Comparison of ENCODE assay signal across 12 mouse cellular contexts in the genomic region with DNA sequence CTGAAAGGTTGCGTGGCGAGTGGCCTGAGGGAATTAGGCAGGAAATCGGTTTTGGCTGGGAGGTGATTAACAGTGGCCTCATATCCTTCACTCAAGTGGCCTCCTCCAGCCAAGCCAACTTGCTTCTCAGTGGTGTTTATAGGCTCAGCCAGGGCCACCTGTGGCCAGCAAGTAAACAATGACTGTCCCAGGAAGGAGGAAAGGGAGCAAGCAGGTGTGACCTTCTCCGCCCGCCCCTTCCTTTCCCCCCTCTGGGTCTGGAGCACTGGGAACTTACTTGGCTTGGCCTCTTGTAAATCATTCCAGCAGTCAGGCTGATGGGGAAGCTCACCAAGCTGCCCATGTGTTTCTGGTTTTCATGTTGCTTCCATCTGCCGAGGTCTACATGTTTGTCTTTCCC. TPM values are rescaled to one million over a fixed set of nuclear protein-coding genes. Genes with fewer than 3 reads are reported as not detected.
DNase-seq lines count a peak whose midpoint lies in the region; ATAC-seq and TF ChIP-seq lines count a peak whose summit lies in the region.
"Had no signal": no experiment of that assay in that cellular context is flagged by ENCODE, and none has a peak within 500 bp of the region (broad histone marks: within the 10 kb centered on the region; RNA-seq: fewer than 3 reads in every experiment).

No protein-coding gene starts in this region.

- no peaks in the 10 kb centered on the region for H3K27me3 ChIP-seq in heart, embryonic 10.5 days (ENCODE audit: insufficient read depth, poor library complexity, severe bottlenecking)
- no peaks in the 10 kb centered on the region for H3K27me3 ChIP-seq in lung, postnatal 0 days (replicated peaks; ENCODE audit: insufficient read depth, low read length)
- H3K27me3 ChIP-seq in neural tube, embryonic 15.5 days (replicated peaks): no peaks in the 10 kb centered on the region
- H3K27me3 ChIP-seq: intestine, embryonic 15.5 days; liver, embryonic 13.5 days; megakaryocyte, embryonic 14.5 days had no signal

- peaks cover 94% of the 10 kb centered on the region for H3K36me3 ChIP-seq in heart, embryonic 10.5 days
- 0 out of 2 replicates have a peak, but pooled peaks cover 10% of the 10 kb centered on the region for H3K36me3 ChIP-seq in lung, postnatal 0 days (ENCODE audit: insufficient read depth, low read length)
- H3K36me3 ChIP-seq in neural tube, embryonic 15.5 days: peaks cover 32% of the 10 kb centered on the region
- H3K36me3 ChIP-seq: liver, embryonic 13.5 days had no signal

- H3K4me3 ChIP-seq in heart, embryonic 10.5 days: no peak overlapping the region
- H3K4me3 ChIP-seq in lung, postnatal 0 days (ENCODE audit: low read depth, low read length): no peak overlapping the region
- no peak overlapping the region for H3K4me3 ChIP-seq in neural tube, embryonic 15.5 days (replicated peaks)
- H3K4me3 ChIP-seq: intestine, embryonic 15.5 days; liver, embryonic 13.5 days; megakaryocyte, embryonic 14.5 days had no signal

- H3K27ac ChIP-seq in heart, embryonic 10.5 days: no peak overlapping the region
- H3K27ac ChIP-seq in lung, postnatal 0 days (ENCODE audit: low read length): no peak overlapping the region
- no peak overlapping the region for H3K27ac ChIP-seq in neural tube, embryonic 15.5 days (replicated peaks)
- H3K27ac ChIP-seq: intestine, embryonic 15.5 days; liver, embryonic 13.5 days had no signal

- H3K9me3 ChIP-seq in heart, embryonic 10.5 days: no peaks in the 10 kb centered on the region
- H3K9me3 ChIP-seq in lung, postnatal 0 days (ENCODE audit: low read length): no peaks in the 10 kb centered on the region
- no peaks in the 10 kb centered on the region for H3K9me3 ChIP-seq in neural tube, embryonic 15.5 days (replicated peaks)
- H3K9me3 ChIP-seq: intestine, embryonic 15.5 days; liver, embryonic 13.5 days; megakaryocyte, embryonic 14.5 days had no signal

- H3K4me1 ChIP-seq in heart, embryonic 10.5 days: peaks cover 3% of the 10 kb centered on the region; the same call in 1 of the 2 replicates
- no peaks in the 10 kb centered on the region for H3K4me1 ChIP-seq in lung, postnatal 0 days (ENCODE audit: insufficient read depth, low read depth, low read length)
- H3K4me1 ChIP-seq in neural tube, embryonic 15.5 days: no peaks in the 10 kb centered on the region
- H3K4me1 ChIP-seq: intestine, embryonic 15.5 days; liver, embryonic 13.5 days had no signal

- peak; percentile 98 for DNase-seq in heart, adult 11 months
- DNase-seq in heart, embryonic 10.5 days (ENCODE audit: low spot score): no peak
- DNase-seq in lung, postnatal 36 days: peak; percentile 51
- no peak for DNase-seq in lung, postnatal 0 days (ENCODE audit: low spot score)
- peak; percentile 46 for DNase-seq in gastrocnemius, postnatal 14 days
- DNase-seq in right cerebral cortex, postnatal 14 days: no peak
- DNase-seq: adrenal gland, postnatal 36 days; liver, embryonic 13.5 days had no signal

- WGBS in heart, embryonic 10.5 days: 81% methylated on average over 6 of the region's 6 CpGs
- 62% methylated on average over 6 of the region's 6 CpGs for WGBS in lung, postnatal 0 days
- WGBS in neural tube, embryonic 15.5 days: 88% methylated on average over 6 of the region's 6 CpGs

- H3K4me2 ChIP-seq in lung, postnatal 0 days (replicated peaks; ENCODE audit: low read depth, low read length): no peak overlapping the region
- H3K4me2 ChIP-seq in neural tube, embryonic 15.5 days: no peak overlapping the region
- H3K4me2 ChIP-seq: intestine, embryonic 15.5 days; liver, embryonic 13.5 days had no signal

- no peak for TF ChIP-seq EP300 in lung, postnatal 0 days (IDR thresholded peaks at IDR 0.05)

- intact Hi-C loops in gastrocnemius, postnatal 14 days (cut with DNase I; ENCODE audit: low total_unique reads): no loop called here

- TF ChIP-seq CTCF in lung, postnatal 0 days (IDR thresholded peaks at IDR 0.05): no peak

- no peak for ATAC-seq in lung, postnatal 0 days
- ATAC-seq in neural tube, embryonic 15.5 days (ENCODE audit: low FRiP score): no peak
- ATAC-seq: forebrain, embryonic 16.5 days; intestine, embryonic 15.5 days had no signal

- no peak overlapping the region for H3K9ac ChIP-seq in lung, postnatal 0 days (replicated peaks; ENCODE audit: low read depth)
- H3K9ac ChIP-seq in neural tube, embryonic 15.5 days (replicated peaks): no peak overlapping the region
- H3K9ac ChIP-seq: intestine, embryonic 15.5 days; liver, embryonic 13.5 days had no signal

RNA-seq across cellular contexts. Expression of a gene that starts 46.3 kb away (rescaled TPM):
- polyA plus RNA-seq in heart, embryonic 10.5 days (2016; fragmentation: Nextera tagmentation; extraction: Ambion mirVana): 24.2 and 32.9 TPM in 2 replicates
- 11.4 and 12.4 TPM in 2 replicates for polyA plus RNA-seq in lung, postnatal 0 days (2015; fragmentation: Nextera tagmentation; extraction: Ambion mirVana)
- 10 to 100 TPM; 13.0 to 22.2 TPM for total RNA-seq in gastrocnemius, postnatal 14 days (2021)
- polyA plus RNA-seq in neural tube, embryonic 15.5 days (2015; fragmentation: Nextera tagmentation; extraction: Ambion mirVana): 13.7 and 16.8 TPM in 2 replicates

RNA-seq across cellular contexts. Expression of a gene that starts 50.0 kb away (rescaled TPM):
- polyA plus RNA-seq in heart, embryonic 10.5 days (2016; fragmentation: Nextera tagmentation; extraction: Ambion mirVana): 4.3 and 4.5 TPM in 2 replicates
- 8.0 and 8.3 TPM in 2 replicates for polyA plus RNA-seq in lung, postnatal 0 days (2015; fragmentation: Nextera tagmentation; extraction: Ambion mirVana)
- 1 to 10 TPM in 1 of 2 experiments, under 1 TPM in 1; 0.57 to 1.4 TPM for total RNA-seq in gastrocnemius, postnatal 14 days (2021)
- polyA plus RNA-seq in neural tube, embryonic 15.5 days (2015; fragmentation: Nextera tagmentation; extraction: Ambion mirVana): 4.5 and 6.6 TPM in 2 replicates

Comparison
In these comparisons a context has a peak if more than half of its experiments do, and no peak if none do; other contexts are left out.
1. DNase-seq: peak in heart, adult 11 months (single experiment), lung, postnatal 36 days (single experiment) and gastrocnemius, postnatal 14 days (single experiment); none in heart, embryonic 10.5 days (single experiment), lung, postnatal 0 days (single experiment) and right cerebral cortex, postnatal 14 days (single experiment).